Mouse (Mus musculus): ENCODE measurements around the gene Frmd8. TPM values are rescaled to one million over a fixed set of nuclear protein-coding genes. Genes with fewer than 3 reads are reported as not detected.

Frmd8 gene
- polyA plus RNA-seq, 1 experiment from 2014 or later: 9.4 TPM

GRCm38 (mm10) chr19:5803881-5804279 is 71.2 kb downstream of the Frmd8 start:
- Histone ChIP-seq H3K4me2 (ENCODE audit: low read depth, low read length) (peak overlapping the region; percentile 100), H3K9me3 (ENCODE audit: control insufficient read depth, low read length) (no peaks in the 10 kb centered on the region), H3K9ac (replicated peaks; ENCODE audit: low read depth, low read length) (peak overlapping the region; percentile 95), H3K27me3 (ENCODE audit: control insufficient read depth, insufficient read depth, low read length) (peaks cover 4% of the 10 kb centered on the region; the same call in 1 of the 2 replicates), H3K27ac (ENCODE audit: low read depth, low read length) (peak overlapping the region; percentile 100), H3K36me3 (ENCODE audit: control insufficient read depth, insufficient read depth, low read length) (no peaks in the 10 kb centered on the region), H3K4me3 (ENCODE audit: low read depth, low read length) (peak overlapping the region; percentile 98), H3K4me1 (ENCODE audit: control insufficient read depth, insufficient read depth, low read length) (peaks cover 27% of the 10 kb centered on the region)
- ATAC-seq (ENCODE audit: low read depth): peak; percentile 16; the same call in 1 of the 2 replicates
- under 1% methylated on average over 16 of the region's 16 CpGs for WGBS

- peaks cover 4% of the 10 kb centered on the region; the same call in 1 of the 2 replicates for H3K27me3 ChIP-seq (ENCODE audit: control insufficient read depth, insufficient read depth, low read length)
- H3K36me3 ChIP-seq (ENCODE audit: control insufficient read depth, insufficient read depth, low read length): 0 out of 2 replicates have a peak, but pooled peaks cover 3% of the 10 kb centered on the region
- H3K4me3 ChIP-seq (ENCODE audit: low read depth, low read length): peak overlapping the region; percentile 98
- peak overlapping the region; percentile 95 for H3K9ac ChIP-seq (replicated peaks; ENCODE audit: low read depth, low read length)
- WGBS: under 1% methylated on average over 66 of the region's 67 CpGs
- peaks cover 27% of the 10 kb centered on the region for H3K4me1 ChIP-seq (ENCODE audit: control insufficient read depth, insufficient read depth, low read length)
- peak overlapping the region; percentile 100 for H3K27ac ChIP-seq (ENCODE audit: low read depth, low read length)
- peak; percentile 97 for ATAC-seq (ENCODE audit: low read depth)
- H3K9me3 ChIP-seq (ENCODE audit: control insufficient read depth, low read length): no peaks in the 10 kb centered on the region
- H3K4me2 ChIP-seq (ENCODE audit: low read depth, low read length): peak overlapping the region; percentile 100
Observed at GRCm38 (mm10) chr19:5803041-5803880, 71.8 kb downstream of the Frmd8 start.

GRCm38 (mm10) chr19:5802787-5803040 is 72.4 kb downstream of the Frmd8 start:
- ATAC-seq (ENCODE audit: low read depth): no peak
- under 1% methylated on average over 4 of the region's 4 CpGs for WGBS
- peak overlapping the region; percentile 98 for H3K4me3 ChIP-seq (ENCODE audit: low read depth, low read length)
- peaks cover 28% of the 10 kb centered on the region for H3K4me1 ChIP-seq (ENCODE audit: control insufficient read depth, insufficient read depth, low read length)
- peak overlapping the region; percentile 100 for H3K4me2 ChIP-seq (ENCODE audit: low read depth, low read length)
- peak overlapping the region; percentile 95 for H3K9ac ChIP-seq (replicated peaks; ENCODE audit: low read depth, low read length)
- no peaks in the 10 kb centered on the region for H3K9me3 ChIP-seq (ENCODE audit: control insufficient read depth, low read length)
- H3K27me3 ChIP-seq (ENCODE audit: control insufficient read depth, insufficient read depth, low read length): peaks cover 4% of the 10 kb centered on the region; the same call in 1 of the 2 replicates
- peaks cover 3% of the 10 kb centered on the region; the same call in 1 of the 2 replicates for H3K36me3 ChIP-seq (ENCODE audit: control insufficient read depth, insufficient read depth, low read length)
- peak overlapping the region; percentile 100 for H3K27ac ChIP-seq (ENCODE audit: low read depth, low read length)

GRCm38 (mm10) chr19:5802011-5802786 is 72.9 kb downstream of the Frmd8 start:
- peaks cover 8% of the 10 kb centered on the region; the same call in 1 of the 2 replicates for H3K36me3 ChIP-seq (ENCODE audit: control insufficient read depth, insufficient read depth, low read length)
- peak overlapping the region; percentile 100 for H3K27ac ChIP-seq (ENCODE audit: low read depth, low read length)
- peak; percentile 63; the same call in 1 of the 2 replicates for ATAC-seq (ENCODE audit: low read depth)
- peaks cover 30% of the 10 kb centered on the region for H3K4me1 ChIP-seq (ENCODE audit: control insufficient read depth, insufficient read depth, low read length)
- H3K27me3 ChIP-seq (ENCODE audit: control insufficient read depth, insufficient read depth, low read length): peaks cover 4% of the 10 kb centered on the region; the same call in 1 of the 2 replicates
- peak overlapping the region; percentile 100 for H3K4me2 ChIP-seq (ENCODE audit: low read depth, low read length)
- no peaks in the 10 kb centered on the region for H3K9me3 ChIP-seq (ENCODE audit: control insufficient read depth, low read length)
- WGBS: under 1% methylated on average over 25 of the region's 25 CpGs
- peak overlapping the region; percentile 95 for H3K9ac ChIP-seq (replicated peaks; ENCODE audit: low read depth, low read length)
- peak overlapping the region; percentile 98 for H3K4me3 ChIP-seq (ENCODE audit: low read depth, low read length)

- Histone ChIP-seq H3K9ac (replicated peaks; ENCODE audit: low read depth, low read length) (peak overlapping the region; percentile 95), H3K4me1 (ENCODE audit: control insufficient read depth, insufficient read depth, low read length) (peaks cover 28% of the 10 kb centered on the region), H3K4me3 (ENCODE audit: low read depth, low read length) (peak overlapping the region; percentile 98), H3K9me3 (ENCODE audit: control insufficient read depth, low read length) (no peaks in the 10 kb centered on the region), H3K36me3 (ENCODE audit: control insufficient read depth, insufficient read depth, low read length) (peaks cover 15% of the 10 kb centered on the region; the same call in 1 of the 2 replicates), H3K27ac (ENCODE audit: low read depth, low read length) (peak overlapping the region; percentile 100), H3K27me3 (ENCODE audit: control insufficient read depth, insufficient read depth, low read length) (peaks cover 4% of the 10 kb centered on the region; the same call in 1 of the 2 replicates), H3K4me2 (ENCODE audit: low read depth, low read length) (peak overlapping the region; percentile 100)
- 4% methylated on average over 3 of the region's 3 CpGs for WGBS
- ATAC-seq (ENCODE audit: low read depth): no peak
Observed at GRCm38 (mm10) chr19:5801432-5801964, 73.6 kb downstream of the Frmd8 start.

- Histone ChIP-seq H3K4me1 (ENCODE audit: control insufficient read depth, insufficient read depth, low read length) (peaks cover 29% of the 10 kb centered on the region), H3K9me3 (ENCODE audit: control insufficient read depth, low read length) (no peaks in the 10 kb centered on the region), H3K9ac (replicated peaks; ENCODE audit: low read depth, low read length) (peak overlapping the region; percentile 95), H3K27ac (ENCODE audit: low read depth, low read length) (peak overlapping the region; percentile 86), H3K27me3 (ENCODE audit: control insufficient read depth, insufficient read depth, low read length) (peaks cover 4% of the 10 kb centered on the region; the same call in 1 of the 2 replicates), H3K36me3 (ENCODE audit: control insufficient read depth, insufficient read depth, low read length) (peaks cover 21% of the 10 kb centered on the region; the same call in 1 of the 2 replicates), H3K4me3 (ENCODE audit: low read depth, low read length) (peak overlapping the region; percentile 98), H3K4me2 (ENCODE audit: low read depth, low read length) (peak overlapping the region; percentile 100)
- no peak for ATAC-seq (ENCODE audit: low read depth)
- whole genome bisulfite sequencing: under 1% methylated on average over 19 of the region's 19 CpGs
Observed at GRCm38 (mm10) chr19:5800632-5801431, 74.2 kb downstream of the Frmd8 start.

GRCm38 (mm10) chr19:5800350-5800631 is 74.8 kb downstream of the Frmd8 start:
- H3K27ac ChIP-seq (ENCODE audit: low read depth, low read length): peak overlapping the region; percentile 86
- peak overlapping the region; percentile 98 for H3K4me3 ChIP-seq (ENCODE audit: low read depth, low read length)
- peaks cover 4% of the 10 kb centered on the region; the same call in 1 of the 2 replicates for H3K27me3 ChIP-seq (ENCODE audit: control insufficient read depth, insufficient read depth, low read length)
- peak overlapping the region; percentile 95 for H3K9ac ChIP-seq (replicated peaks; ENCODE audit: low read depth, low read length)
- peak overlapping the region; percentile 100 for H3K4me2 ChIP-seq (ENCODE audit: low read depth, low read length)
- 0% methylated on average over 2 of the region's 2 CpGs for WGBS
- H3K9me3 ChIP-seq (ENCODE audit: control insufficient read depth, low read length): no peaks in the 10 kb centered on the region
- H3K36me3 ChIP-seq (ENCODE audit: control insufficient read depth, insufficient read depth, low read length): peaks cover 26% of the 10 kb centered on the region
- H3K4me1 ChIP-seq (ENCODE audit: control insufficient read depth, insufficient read depth, low read length): peaks cover 33% of the 10 kb centered on the region
- no peak for ATAC-seq (ENCODE audit: low read depth)

Measured in neural tube, embryonic 14.5 days (tissue).